Mouse (Mus musculus): ENCODE measurements around the gene Tst. TPM values are rescaled to one million over a fixed set of nuclear protein-coding genes. Genes with fewer than 3 reads are reported as not detected.

The Tst gene
- polyA plus RNA-seq, 1 experiment, result 38.6 TPM

DNA sequence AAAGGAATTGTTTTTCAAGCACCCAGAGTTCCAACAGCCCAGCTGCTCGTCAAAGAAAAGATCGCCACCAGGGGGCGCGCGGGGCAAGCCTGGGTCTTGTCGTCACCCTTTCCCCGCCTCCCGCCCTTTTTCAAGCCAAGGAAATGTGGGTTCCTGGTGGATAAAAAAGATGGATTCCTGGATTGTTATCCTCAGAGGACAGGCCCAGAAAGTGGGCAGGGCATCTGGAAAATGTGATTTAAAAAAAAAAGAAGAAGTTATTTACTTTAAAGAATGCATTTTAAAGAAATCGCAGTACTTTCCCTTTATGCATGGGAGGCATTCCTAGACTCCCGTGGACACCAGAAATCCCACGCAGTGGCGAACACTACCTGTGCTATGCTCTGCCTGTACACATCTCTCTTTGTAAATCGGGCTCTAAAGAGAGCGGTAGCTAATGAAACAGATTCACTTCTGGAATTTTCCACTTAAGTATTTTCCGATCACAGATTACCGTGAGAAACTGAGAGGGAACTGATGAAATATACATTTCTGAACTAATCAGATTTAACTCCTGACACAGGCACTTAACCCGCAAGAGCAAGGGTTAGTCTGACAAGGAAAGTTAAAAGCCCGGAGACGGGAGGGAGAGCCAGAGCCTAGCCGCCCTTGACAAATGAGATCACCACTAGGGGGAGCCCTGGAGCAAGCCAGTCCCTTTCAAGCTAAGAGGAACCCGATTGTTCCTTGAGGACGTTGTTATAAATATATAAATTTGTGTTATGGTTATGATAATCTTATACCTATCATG, 42.2 kb upstream of the Tst start:
- TF ChIP-seq CTCF (IDR thresholded peaks at IDR 0.05; ENCODE audit: control insufficient read depth, insufficient read depth, insufficient replicate concordance, low read depth, low read length) (peak; percentile 81), POLR2A (IDR thresholded peaks at IDR 0.05; ENCODE audit: control insufficient read depth, low read depth, low read length) (no peak)
- Histone ChIP-seq H3K4me1 (ENCODE audit: control insufficient read depth, insufficient read depth, low read length) (peaks cover 12% of the 10 kb centered on the region), H3K27me3 (ENCODE audit: control insufficient read depth, insufficient read depth, low read length) (no peaks in the 10 kb centered on the region), H3K4me3 (ENCODE audit: control insufficient read depth, low read depth, low read length) (peak overlapping the region; percentile 36; the same call in 1 of the 2 replicates), H3K27ac (ENCODE audit: control insufficient read depth, insufficient read depth, low read depth, low read length) (no peak overlapping the region), H3K36me3 (ENCODE audit: control insufficient read depth, insufficient read depth, low read length) (no peaks in the 10 kb centered on the region)

DNA sequence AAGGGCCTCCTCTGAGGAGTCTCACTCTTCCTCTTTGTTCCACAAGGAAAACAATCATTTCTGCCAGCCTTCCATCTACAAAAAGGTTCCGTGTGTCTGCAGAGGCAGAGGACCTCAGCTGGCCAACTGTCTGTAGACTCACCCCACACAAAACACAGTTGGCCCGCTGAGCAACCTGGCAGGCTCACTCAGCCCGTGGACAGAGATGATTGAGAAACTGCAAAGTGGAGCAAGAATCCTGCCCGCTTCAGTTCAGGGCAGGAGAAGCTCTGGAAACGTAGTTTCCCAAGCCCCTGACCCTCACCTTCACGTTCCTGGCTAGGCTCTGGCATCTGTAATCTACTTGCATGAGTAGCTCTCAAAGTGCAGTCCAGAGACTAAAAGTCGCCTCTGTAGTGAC, 41.4 kb upstream of the Tst start:
- Histone ChIP-seq H3K36me3 (ENCODE audit: control insufficient read depth, insufficient read depth, low read length) (no peaks in the 10 kb centered on the region), H3K4me1 (ENCODE audit: control insufficient read depth, insufficient read depth, low read length) (peaks cover 12% of the 10 kb centered on the region), H3K27me3 (ENCODE audit: control insufficient read depth, insufficient read depth, low read length) (no peaks in the 10 kb centered on the region), H3K27ac (ENCODE audit: control insufficient read depth, insufficient read depth, low read depth, low read length) (peak overlapping the region; percentile 59), H3K4me3 (ENCODE audit: control insufficient read depth, low read depth, low read length) (no peak overlapping the region)
- no peak for TF ChIP-seq CTCF (IDR thresholded peaks at IDR 0.05; ENCODE audit: control insufficient read depth, insufficient read depth, insufficient replicate concordance, low read depth, low read length)
- no peak for TF ChIP-seq POLR2A (IDR thresholded peaks at IDR 0.05; ENCODE audit: control insufficient read depth, low read depth, low read length)

DNA sequence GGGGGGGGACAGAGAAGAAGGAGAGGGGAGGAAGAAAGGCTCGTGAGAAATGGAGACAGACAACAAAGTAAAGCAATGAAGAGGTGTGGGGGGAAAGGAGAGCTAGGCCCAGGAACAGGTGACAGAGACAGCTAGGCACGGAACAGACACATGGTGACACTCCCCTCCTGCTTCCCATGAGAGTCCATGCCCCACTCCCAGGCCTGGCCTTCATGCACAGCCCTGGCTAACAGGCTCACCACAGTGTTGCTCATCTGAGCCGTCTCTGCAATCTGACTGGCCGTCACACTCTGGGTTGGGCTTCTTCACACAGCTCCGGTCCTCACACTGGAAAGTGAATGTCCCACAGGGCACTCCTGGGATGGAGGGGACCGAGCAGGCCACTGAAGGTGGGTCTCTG, 38.1 kb upstream of the Tst start:
- H3K36me3 ChIP-seq (ENCODE audit: control insufficient read depth, insufficient read depth, low read length), result no peaks in the 10 kb centered on the region
- peaks cover 11% of the 10 kb centered on the region for H3K4me1 ChIP-seq (ENCODE audit: control insufficient read depth, insufficient read depth, low read length)
- no peak overlapping the region for H3K4me3 ChIP-seq (ENCODE audit: control insufficient read depth, low read depth, low read length)
- H3K27me3 ChIP-seq (ENCODE audit: control insufficient read depth, insufficient read depth, low read length), result no peaks in the 10 kb centered on the region
- peak overlapping the region; percentile 58; the same call in 1 of the 2 replicates for H3K27ac ChIP-seq (ENCODE audit: control insufficient read depth, insufficient read depth, low read depth, low read length)
- no peak for TF ChIP-seq CTCF (IDR thresholded peaks at IDR 0.05; ENCODE audit: control insufficient read depth, insufficient read depth, insufficient replicate concordance, low read depth, low read length)
- TF ChIP-seq POLR2A (IDR thresholded peaks at IDR 0.05; ENCODE audit: control insufficient read depth, low read depth, low read length), result no peak; the same call in 1 of the 2 replicates

DNA sequence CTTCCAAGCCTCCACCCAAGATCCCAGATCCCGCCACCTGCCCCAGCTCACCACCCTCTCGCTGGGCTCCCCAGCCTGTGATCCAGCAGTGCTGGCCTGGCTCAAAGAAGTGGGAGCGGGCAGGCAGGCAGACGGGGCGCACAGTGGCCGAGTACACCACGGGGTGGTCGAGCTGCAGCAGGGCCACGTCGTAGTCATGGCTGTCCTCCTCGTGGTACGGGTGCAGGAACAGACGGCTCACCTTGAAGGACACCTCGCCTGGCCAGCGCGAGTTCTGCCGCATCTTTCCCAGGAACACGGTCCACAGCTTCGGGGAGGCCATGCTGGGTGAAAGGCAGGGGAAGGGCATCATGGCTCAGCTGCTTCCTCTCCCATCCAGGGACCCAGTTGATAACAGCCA, 36.5 kb upstream of the Tst start:
- Histone ChIP-seq H3K27me3 (ENCODE audit: control insufficient read depth, insufficient read depth, low read length) (no peaks in the 10 kb centered on the region), H3K4me1 (ENCODE audit: control insufficient read depth, insufficient read depth, low read length) (peaks cover 14% of the 10 kb centered on the region)
- TF ChIP-seq POLR2A (IDR thresholded peaks at IDR 0.05; ENCODE audit: control insufficient read depth, low read depth, low read length) (no peak), CTCF (IDR thresholded peaks at IDR 0.05; ENCODE audit: control insufficient read depth, insufficient read depth, insufficient replicate concordance, low read depth, low read length) (no peak)

DNA sequence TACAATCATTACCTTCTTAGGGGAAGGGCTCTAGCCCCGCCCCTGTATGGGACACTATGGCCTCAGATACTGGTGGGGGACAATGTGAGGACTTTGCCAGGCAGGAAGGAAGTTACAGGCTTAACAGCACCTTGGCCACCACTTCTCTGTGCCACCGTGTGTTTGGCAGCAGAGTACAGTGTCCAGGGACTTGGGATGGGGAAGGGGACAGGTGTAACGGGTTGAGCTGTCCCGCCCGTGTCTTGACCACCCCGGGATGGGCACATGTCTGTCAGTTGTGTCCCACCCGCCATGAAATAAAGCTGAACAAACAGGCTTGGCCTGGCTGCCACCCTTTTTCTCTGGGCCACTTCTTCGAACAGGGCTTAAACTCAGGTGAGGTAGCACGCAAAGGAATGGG, 33.3 kb upstream of the Tst start:
- no peaks in the 10 kb centered on the region for H3K27me3 ChIP-seq (ENCODE audit: control insufficient read depth, insufficient read depth, low read length)
- TF ChIP-seq CTCF (IDR thresholded peaks at IDR 0.05; ENCODE audit: control insufficient read depth, insufficient read depth, insufficient replicate concordance, low read depth, low read length) (no peak), POLR2A (IDR thresholded peaks at IDR 0.05; ENCODE audit: control insufficient read depth, low read depth, low read length) (no peak)
- H3K36me3 ChIP-seq (ENCODE audit: control insufficient read depth, insufficient read depth, low read length), result no peaks in the 10 kb centered on the region
- peaks cover 15% of the 10 kb centered on the region for H3K4me1 ChIP-seq (ENCODE audit: control insufficient read depth, insufficient read depth, low read length)
- no peak overlapping the region for H3K4me3 ChIP-seq (ENCODE audit: control insufficient read depth, low read depth, low read length)
- H3K27ac ChIP-seq (ENCODE audit: control insufficient read depth, insufficient read depth, low read depth, low read length), result no peak overlapping the region

More for the DNA sequence above, 36.5 kb upstream of the Tst start:
- Histone ChIP-seq H3K4me3 (ENCODE audit: control insufficient read depth, low read depth, low read length) (no peak overlapping the region), H3K27ac (ENCODE audit: control insufficient read depth, insufficient read depth, low read depth, low read length) (no peak overlapping the region), H3K36me3 (ENCODE audit: control insufficient read depth, insufficient read depth, low read length) (no peaks in the 10 kb centered on the region)

DNA sequence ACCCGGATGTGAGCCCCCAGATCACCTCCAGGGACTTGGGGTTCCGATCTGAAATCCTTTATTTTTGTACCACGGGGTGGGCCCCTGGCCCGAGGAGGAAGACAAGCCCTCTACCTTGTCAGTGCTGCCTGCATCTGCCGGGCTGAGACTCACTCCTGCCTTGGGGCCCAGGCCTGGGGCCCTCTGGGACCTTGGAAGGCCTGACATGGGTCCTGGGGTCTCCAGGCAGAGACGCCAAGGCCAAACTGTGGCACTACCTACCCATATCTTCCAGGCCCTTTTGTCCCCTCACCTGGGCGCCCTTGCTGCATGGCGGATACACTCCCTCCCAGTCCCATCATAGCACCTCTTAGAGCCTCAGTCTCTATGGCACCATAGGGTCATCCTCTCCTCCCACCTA, 32.8 kb upstream of the Tst start:
- H3K27ac ChIP-seq (ENCODE audit: control insufficient read depth, insufficient read depth, low read depth, low read length), result no peak overlapping the region
- no peaks in the 10 kb centered on the region for H3K27me3 ChIP-seq (ENCODE audit: control insufficient read depth, insufficient read depth, low read length)
- H3K4me3 ChIP-seq (ENCODE audit: control insufficient read depth, low read depth, low read length), result no peak overlapping the region
- no peaks in the 10 kb centered on the region for H3K36me3 ChIP-seq (ENCODE audit: control insufficient read depth, insufficient read depth, low read length)
- TF ChIP-seq POLR2A (IDR thresholded peaks at IDR 0.05; ENCODE audit: control insufficient read depth, low read depth, low read length) (no peak), CTCF (IDR thresholded peaks at IDR 0.05; ENCODE audit: control insufficient read depth, insufficient read depth, insufficient replicate concordance, low read depth, low read length) (no peak)
- H3K4me1 ChIP-seq (ENCODE audit: control insufficient read depth, insufficient read depth, low read length), result peaks cover 12% of the 10 kb centered on the region

DNA sequence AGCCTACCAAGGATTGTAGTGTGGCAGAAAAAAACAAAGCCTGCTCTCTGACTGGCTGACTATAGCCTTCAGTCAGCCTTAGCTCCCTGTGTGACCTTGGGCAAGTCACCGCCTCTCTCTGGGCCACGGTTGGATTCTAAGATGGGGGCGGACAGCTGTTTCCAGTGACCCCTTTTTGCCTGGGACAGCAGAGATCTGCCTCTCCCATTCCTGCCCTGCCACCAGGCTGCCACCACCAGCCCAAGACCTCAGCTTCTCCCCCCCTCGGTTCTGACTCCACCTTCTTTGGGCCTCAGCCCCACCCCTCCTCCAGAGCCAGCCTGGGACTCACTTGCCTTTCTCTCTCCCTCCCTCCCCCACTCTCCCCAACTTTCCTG, 32.3 kb upstream of the Tst start:
- TF ChIP-seq POLR2A (IDR thresholded peaks at IDR 0.05; ENCODE audit: control insufficient read depth, low read depth, low read length) (no peak), CTCF (IDR thresholded peaks at IDR 0.05; ENCODE audit: control insufficient read depth, insufficient read depth, insufficient replicate concordance, low read depth, low read length) (no peak)
- peaks cover 12% of the 10 kb centered on the region for H3K4me1 ChIP-seq (ENCODE audit: control insufficient read depth, insufficient read depth, low read length)
- H3K4me3 ChIP-seq (ENCODE audit: control insufficient read depth, low read depth, low read length), result no peak overlapping the region
- peak overlapping the region; percentile 91 for H3K27ac ChIP-seq (ENCODE audit: control insufficient read depth, insufficient read depth, low read depth, low read length)
- no peaks in the 10 kb centered on the region for H3K36me3 ChIP-seq (ENCODE audit: control insufficient read depth, insufficient read depth, low read length)
- no peaks in the 10 kb centered on the region for H3K27me3 ChIP-seq (ENCODE audit: control insufficient read depth, insufficient read depth, low read length)
